Mouse (Mus musculus): ENCODE measurements around the gene Flot2.

Gene Flot2

GRCm38 (mm10) chr11:78065906-78066305, 28.2 kb downstream of the Flot2 start:
- no peak for DNase-seq

- DNase-seq = no peak
Measured at GRCm38 (mm10) chr11:78066641-78067040, 28.9 kb downstream of the Flot2 start.

DNA sequence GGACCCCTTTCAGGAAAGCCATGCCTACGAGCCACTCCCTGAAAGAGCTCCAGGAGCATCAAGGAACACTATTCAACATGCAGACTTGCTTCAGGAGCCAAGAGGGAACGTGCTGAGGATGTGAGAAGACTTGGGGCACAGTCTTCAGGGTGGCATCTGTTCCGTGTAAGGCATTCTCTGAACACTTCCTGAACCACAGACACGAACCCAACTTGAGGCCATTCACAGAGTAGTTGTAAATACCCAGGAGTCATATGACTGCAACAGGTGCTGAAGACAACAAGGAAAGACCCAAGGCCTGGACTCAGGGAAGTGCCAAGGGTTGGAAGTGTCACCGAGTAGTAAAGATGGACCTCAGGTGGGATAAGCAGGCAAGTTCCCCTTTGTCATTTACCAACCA, 29.8 kb downstream of the Flot2 start:
- no peak for DNase-seq

DNA sequence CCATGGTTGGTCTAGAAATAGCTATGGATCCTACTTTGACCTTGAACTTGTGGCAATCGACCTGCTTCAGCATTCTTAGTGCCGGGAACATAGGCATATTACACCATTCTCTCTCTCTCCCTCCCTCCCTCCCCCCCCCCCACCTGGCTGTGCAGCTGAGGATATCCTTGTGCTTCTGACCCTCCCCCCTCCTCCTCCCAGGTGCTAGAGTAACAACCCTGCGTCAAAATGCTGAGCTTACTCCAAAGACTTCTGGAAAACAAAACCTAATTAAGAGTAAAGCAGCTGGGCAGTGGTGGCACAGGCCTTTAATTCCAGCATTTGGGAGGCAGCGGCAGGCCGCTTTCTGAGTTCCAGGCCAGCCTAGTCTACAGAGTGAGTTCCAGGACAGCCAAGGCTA, 31.4 kb downstream of the Flot2 start:
- DNase-seq = no peak

GRCm38 (mm10) chr11:78069646-78070045, 31.9 kb downstream of the Flot2 start:
- DNase-seq = no peak

DNA sequence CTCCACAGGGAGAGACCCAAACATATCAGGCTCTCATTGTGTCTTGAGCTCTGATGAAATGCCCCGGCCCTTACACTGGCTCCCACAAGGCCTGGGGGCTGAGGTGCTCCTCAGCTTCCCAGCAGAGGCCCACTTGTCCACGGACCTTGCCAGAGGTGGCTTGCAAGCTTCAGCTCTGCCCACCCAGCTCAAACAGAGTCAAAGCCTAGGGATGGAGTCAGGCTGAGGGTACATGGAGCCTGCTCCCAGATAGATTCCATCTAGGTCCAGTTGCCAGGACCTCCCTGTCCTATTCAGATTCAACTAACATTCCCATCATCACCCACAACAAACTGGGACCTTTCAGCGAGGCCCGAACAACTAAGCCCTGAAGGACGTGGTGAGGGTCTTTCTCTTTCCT, 34.2 kb downstream of the Flot2 start:
- DNase-seq = no peak

DNA sequence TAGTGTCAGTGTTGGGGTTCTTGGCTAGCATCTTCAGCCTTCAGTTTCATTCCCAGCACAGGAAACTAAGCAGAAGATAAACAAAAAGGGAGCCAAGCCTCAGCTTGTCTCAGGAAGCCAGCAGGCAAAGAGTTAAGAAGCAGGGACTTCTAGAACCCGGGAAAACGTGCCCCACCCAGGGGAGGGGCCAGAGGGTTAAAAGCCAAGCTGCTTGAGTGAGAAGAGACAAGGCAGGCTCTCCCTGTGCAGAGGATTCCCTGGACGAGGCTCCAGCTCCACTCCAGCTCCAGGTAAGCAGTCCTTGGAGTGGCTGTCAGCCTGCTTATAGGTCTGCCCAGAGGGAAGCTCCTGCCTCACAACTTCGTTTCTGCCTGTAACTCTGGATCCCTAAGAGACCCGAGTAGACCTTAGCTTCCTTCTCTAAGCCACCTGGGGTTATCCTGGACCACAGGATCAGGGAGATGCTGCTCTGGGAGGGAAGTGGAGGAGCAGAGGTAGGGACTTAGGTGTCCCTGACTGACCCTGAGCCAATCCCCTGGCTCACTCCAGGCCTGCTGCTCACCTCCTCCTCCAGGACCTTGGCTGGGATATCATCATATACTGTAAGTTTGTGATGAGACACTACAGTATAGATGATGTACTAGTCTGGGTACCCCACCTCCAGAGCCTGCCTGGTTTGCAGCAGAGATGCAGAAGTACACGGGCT, 34.8 kb downstream of the Flot2 start:
- no peak for DNase-seq

DNA sequence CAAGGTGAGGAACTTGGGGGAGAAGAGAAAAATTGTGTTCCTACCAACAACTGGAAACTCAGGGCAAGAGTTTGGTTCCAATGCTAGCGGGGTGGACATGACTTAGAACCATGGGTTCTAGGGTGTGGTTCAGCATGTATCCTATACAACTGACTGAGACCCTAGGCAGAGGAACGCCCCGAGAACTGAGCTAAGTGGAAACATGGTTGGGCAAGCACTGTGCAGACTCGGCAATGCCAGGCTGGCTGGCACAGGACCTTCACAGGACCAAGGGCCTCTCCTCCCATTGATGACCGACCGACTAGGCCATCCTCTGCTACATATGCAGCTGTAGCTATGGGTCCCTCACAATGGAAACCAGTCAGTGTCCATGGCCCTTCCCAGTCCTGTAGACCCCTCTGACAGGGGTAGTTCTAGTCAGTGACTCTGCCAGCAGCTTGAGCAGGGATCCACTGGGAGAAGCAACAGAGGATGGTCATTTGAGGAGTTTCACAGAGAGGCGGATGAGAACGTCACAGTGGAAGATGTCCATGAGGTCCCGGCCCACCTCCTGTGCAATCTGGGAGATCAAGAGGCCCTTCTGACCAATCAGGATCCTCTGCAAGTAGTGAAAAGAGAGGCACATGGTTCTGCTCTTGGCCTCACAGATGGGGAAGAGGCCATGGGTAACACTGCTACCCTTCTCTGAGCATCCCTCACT, 36.0 kb downstream of the Flot2 start:
- DNase-seq = no peak

DNA sequence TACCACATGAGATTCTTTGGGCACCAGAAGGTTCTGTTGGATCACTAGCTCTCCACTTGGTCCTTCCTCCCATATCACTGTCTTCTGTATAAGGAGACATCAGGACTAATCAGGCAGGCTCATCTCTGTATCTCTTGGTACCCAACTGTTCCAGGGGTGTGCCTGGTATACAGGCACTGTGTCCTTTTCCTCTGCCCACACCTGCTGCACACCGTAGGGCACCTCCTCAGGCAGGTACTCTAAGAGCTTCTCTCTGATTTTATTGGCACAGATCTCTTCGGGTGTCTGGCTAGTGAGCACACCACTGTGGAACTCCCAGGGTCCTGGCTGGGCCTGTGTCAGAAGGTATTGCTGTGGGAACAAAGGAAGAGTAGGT, 36.5 kb downstream of the Flot2 start:
- no peak for DNase-seq

- no peak for DNase-seq
Measured at GRCm38 (mm10) chr11:78074666-78075065, 36.9 kb downstream of the Flot2 start.

- DNase-seq = peak; percentile 89 to 92
Measured at GRCm38 (mm10) chr11:78079961-78080921, 42.5 kb downstream of the Flot2 start, which contains the start of gene Eral1. Gene Eral1 (minus strand): TSS chr11:78080383.

GRCm38 (mm10) chr11:78083595-78083994, 45.9 kb downstream of the Flot2 start:
- no peak for DNase-seq

DNA sequence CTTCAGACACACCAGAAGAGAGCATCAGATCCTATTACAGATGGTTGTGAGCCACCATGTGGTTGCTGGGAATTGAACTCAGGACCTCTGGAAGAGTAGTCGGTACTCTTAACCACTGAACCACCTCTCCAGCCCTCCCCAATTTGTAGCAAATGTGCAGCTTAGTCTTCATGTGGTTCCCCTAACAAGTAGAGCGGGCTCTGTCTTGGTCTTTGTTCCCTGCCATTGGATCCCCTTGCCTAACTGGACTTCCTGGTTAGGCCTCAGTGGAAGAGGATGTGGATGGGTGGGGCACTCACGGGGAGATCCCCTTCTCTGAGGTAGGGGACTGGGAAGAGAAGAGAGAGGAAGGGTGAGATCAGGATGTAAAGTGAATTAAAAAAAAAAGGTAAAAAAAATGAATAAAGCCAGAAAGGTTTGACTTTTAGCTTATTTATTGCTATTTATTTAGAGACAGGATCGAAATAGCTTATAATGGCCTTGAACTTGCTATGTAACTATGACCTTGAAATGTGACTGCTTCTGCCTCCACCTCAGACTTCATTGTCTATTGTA, 49.3 kb downstream of the Flot2 start:
- no peak for DNase-seq

DNA sequence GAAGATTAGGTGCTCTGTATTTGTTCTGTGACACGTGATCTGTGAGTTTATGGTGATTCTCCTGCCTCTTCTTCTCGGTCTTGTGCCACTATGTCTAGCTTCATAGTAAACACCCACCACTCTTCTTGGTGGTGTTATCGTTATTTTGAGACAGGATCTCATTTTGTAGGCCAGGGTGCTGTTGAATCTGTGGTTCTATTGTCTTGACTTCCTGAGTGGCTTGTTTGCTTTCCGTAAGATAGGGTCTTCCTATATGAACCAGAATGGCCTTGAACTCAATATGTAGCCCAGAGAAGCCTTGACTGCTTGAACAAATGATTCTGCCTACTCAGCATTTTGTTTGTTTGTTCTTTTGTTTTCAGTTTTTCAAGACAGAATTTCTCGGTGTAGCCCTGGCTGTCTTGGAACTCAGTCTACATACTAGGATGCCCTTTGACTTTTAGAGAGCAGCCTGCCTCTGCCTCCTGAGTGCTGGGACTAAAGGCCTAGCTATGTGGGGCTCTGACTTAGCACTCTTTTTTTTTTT, 50.1 kb downstream of the Flot2 start:
- DNase-seq = no peak

DNA sequence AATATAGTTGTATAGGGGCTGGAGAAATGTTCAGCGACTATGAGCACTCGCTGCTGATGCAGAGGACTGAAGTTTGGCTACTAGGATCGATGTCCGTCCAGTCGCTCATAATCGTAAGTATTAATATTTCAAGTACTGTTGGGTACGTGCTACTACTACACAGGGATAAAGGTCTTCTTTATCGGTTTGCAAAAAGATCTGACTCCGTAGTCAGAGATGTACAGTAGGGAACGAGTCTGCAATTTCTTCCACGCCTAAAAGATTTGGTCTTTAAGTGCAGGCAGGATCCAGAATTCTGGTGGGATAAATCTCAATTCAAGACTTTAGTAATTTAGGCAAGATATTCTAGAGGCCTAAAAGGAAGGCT, 56.4 kb downstream of the Flot2 start:
- DNase-seq = no peak

DNA sequence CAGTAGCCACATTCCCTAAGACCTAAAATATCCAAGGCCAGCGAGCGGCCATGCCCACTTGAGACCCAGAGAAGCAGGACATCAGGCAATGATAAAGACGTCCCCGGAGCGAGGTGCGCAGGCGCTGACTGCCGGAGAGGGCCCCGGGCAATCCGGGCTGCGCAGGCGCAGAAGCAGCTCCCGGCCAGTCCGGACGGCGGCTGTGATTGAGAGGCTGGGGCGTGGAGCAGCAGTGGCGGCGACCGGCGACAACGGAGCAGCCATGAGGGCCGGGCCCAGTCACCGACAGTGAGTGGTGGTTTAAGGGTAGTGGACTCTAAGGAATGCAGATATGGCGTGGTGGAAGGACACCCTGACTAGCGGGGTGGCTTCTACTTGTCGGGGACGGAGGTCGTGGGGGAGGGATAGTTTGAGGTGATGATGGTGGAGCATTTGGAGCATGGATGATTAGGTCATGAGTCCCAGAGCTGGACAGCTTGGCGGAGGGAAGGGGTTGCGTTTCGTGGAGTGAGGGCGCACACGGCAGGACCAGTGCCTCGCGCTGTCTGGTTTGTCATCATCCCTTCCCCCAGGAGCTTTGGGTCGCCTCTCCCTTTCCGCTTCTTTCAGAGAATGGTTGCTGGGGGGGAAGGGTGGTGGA, 56.9 kb downstream of the Flot2 start, which contains the start of gene Fam222b:
Fam222b (plus strand) TSS at position 157 of the 640 bp plus-strand sequence.
- peak; percentile 95 to 98 for DNase-seq

DNA sequence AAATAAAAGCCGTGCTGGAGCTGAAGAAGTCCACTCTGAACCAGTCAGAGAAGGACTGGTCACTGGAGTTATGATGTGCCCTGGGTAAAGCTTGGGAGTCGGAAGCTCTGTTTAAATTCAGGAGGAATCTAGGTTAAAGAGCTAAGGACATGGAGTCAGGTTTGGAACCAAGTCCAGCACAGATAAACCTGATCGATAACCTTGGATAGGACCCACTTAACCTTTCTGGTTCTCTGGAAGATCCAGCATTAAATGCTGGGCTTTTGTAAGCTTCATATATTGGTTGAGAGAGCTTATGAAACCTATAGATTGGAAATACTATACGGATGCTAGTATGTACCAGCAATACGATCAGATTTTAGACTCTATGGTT, 57.4 kb downstream of the Flot2 start:
- no peak for DNase-seq

DNA sequence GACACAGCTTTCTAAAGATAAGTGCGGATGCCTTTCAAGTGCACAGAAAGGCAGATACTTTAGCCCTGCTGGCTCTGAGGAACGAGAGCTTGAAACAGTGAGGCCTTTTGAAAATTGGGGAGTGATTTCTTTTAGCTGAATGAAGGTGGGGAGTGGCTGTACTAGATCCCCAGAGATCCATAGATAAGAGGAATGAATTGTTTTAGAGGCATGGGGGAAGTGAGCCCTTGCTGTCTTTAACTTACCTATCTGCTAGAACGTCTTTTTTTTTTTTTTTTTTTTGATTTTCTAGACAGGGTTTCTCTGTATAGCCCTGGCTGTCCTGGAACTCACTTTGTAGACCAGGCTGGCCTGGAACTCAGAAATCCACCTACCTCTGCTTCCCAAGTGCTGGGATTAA, 59.3 kb downstream of the Flot2 start:
- no peak for DNase-seq

DNA sequence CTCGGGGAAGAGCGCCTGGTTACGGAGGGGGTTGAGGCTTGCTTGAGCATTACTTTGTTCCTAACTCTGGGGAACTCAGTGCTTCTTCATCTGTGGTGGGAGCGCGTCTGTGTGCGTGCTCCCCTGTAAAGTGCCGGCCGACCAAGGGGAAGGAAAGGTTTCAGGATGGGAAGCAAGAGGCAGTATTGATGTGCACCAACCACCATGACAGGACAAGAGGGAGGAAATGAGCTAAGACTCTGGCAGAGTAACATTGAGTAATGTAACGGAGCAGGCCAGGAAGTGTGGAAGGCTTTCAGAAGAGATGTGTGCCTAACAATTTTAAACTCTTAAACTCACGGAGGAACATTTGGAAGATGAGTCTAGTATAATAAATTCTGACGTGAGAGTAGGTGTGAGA, 63.0 kb downstream of the Flot2 start:
- DNase-seq = no peak

DNA sequence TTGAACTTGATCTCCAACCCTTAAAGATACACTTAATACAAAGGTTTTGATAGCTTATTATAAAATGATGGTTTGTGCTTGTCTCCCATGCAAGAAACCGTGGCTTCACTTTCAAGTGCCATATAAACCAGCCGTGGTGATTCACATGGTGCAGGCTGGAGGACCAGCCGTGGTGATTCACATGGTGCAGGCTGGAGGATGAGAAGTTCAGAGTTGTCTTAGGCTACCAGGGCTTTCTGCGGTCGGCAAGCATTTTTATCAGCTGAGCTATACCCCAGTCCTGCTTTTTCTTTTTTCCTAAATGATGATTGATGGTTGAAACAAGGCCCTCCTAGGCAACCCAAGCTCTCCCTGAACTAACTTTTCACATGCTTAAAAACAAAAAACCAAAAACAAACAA, 64.4 kb downstream of the Flot2 start:
- no peak for DNase-seq

DNA sequence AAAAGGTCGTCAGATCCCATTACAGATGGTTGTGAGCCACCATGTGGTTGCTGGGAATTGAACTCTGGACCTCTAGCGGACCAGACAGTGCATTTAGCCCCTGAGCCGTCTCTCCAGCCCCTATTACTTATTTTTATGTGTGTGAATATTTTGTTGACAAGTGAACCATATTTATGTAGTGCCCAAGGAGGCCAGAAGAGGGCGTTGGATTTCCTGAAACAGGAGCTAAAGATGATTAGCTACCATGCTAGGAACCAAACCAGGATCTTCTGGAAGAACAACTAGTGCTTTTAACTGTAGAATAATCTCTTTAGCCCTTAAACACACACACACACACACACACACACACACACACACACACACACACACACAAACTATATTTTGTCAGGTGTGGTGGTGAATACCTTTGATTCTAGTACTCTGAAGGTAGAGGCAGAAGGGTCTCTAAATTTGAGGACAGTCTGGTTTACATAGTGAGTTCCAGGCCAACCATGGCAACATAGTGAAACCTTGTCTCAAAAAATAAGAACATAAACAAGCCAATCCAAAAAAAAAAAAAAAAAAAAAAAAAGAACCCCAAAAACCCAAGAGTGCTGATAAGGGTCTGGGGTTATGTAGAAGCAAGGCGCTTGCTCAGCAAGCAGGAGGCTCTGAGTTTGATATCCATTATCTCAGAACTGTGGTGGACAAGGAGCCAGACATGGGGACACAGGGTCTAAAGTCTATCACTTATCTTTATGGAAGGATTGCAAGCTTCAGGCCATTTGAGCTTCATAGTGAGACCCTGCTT, 65.4 kb downstream of the Flot2 start:
- peak in 1 of 2 experiments; percentile 31 for DNase-seq

DNA sequence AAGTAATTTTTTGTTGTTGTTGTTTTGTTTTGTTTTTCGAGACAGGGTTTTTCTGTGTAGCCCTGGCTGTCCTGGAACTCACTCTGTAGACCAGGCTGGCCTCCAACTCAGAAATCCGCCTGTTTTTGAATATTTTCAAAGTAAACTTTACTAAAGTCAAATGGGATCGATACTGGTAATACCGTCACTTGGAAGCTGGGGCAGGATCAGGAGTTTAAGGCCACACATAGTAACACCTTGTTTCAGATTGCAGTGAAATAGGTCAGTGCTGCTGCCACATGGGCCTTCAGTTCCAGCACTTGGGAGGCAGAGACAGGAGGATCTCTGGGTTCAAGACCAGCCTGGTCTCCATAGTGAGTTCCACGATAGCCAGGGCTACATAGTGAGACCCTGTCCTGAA, 66.8 kb downstream of the Flot2 start:
- no peak for DNase-seq

Data from cerebellum, postnatal 10 days (tissue).